Mouse (Mus musculus) thymus, adult 2 months (tissue): ENCODE results near the gene Sp7.

Experiments used
- CTCF ChIP-seq: fragments of 200-500 bp; IDR thresholded peaks from 2 replicates; pipeline ENCODE4 v1.5.1; 2012; ENCODE audit warnings: mild to moderate bottlenecking, control low read depth, low read length, moderate library complexity, borderline replicate concordance; ENCODE audit not compliant: control insufficient read depth, poor library complexity, insufficient read depth; ENCODE audit errors: extremely low read depth
- POLR2A ChIP-seq: fragments of 200-500 bp; IDR thresholded peaks from 2 replicates; pipeline ENCODE4 v1.6.1; 2012; ENCODE audit warnings: mild to moderate bottlenecking, low read length, control low read depth, moderate library complexity; ENCODE audit not compliant: control insufficient read depth, poor library complexity, insufficient read depth; ENCODE audit errors: extremely low read depth

DNA sequence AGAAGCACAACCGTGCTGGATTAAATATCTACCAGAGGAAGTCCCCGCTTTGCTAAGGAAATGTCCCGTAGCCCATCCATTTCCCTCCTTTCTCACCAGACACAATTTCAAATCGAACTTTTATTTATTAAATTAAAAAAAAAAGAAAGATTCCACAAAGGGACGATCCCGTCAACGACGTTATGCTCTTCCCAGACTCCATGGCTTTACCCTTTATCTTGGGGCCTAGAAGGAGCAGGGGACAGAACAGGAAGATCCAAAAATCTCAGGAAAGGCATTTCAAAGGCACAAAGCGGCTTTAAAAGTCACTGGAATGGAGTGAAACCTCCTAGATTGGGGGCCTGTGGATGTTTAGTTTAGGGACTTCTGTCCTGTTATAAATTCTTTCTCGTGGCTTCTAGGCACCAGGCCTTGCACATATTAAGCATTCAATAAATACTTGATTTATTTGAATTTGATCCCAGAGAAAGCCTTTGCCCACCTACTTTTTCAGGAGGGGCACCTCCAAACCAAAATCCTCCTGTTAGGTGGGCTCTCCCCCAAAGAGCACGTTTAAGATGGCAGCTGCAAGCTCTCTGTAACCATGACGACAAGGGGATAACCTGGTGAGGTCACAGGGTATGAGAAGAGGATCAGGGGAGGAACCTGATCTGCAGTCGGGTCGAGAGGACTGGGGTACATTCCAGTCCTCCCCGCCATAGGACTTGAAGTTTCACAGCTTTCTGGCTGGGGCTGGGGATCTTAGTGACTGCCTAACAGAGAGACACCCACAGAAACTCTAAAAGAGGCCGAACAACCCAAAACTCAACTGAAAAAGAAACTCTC is 10.3 kb downstream of the Sp7 start:
- no peak for TF ChIP-seq CTCF
- TF ChIP-seq POLR2A = no peak
